Comparison of ENCODE assay signal across 18 mouse cellular contexts in the genomic region with DNA sequence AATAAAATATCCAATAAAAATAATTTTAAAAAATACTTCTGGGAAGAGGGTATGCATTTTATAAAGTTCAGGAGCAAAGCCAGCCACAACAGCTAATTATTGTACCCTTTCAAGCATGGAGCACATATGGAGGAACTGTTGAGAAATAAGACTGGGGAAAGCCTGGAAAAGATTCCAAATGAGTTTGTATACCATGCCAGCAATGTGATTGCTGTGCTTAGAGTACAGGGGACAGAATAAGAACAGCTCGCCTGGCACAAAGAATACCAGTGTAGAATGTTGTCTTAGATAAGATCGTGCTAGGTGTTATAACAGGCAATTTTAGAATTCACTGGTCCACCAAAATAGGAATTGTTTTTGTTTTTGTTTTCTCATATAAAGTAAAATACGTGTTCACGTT.
"Had no signal": no experiment of that assay in that cellular context is flagged by ENCODE, and none has a peak within 500 bp of the region (broad histone marks: within the 10 kb centered on the region; RNA-seq: fewer than 3 reads in every experiment).

No protein-coding gene starts in this region.

- H3K9me3 ChIP-seq: midbrain, embryonic 10.5 days; midbrain, embryonic 12.5 days; neural tube, embryonic 13.5 days; neural tube, embryonic 15.5 days had no signal

- H3K27me3 ChIP-seq: midbrain, embryonic 12.5 days; neural tube, embryonic 13.5 days; neural tube, embryonic 15.5 days had no signal

- H3K36me3 ChIP-seq: midbrain, embryonic 10.5 days; midbrain, embryonic 12.5 days; neural tube, embryonic 13.5 days; neural tube, embryonic 15.5 days had no signal

- H3K27ac ChIP-seq: midbrain, embryonic 10.5 days; midbrain, embryonic 12.5 days; neural tube, embryonic 13.5 days; neural tube, embryonic 15.5 days had no signal

- ATAC-seq: midbrain, embryonic 16.5 days had no signal

- H3K4me2 ChIP-seq: lung, embryonic 14.5 days; midbrain, embryonic 12.5 days; neural tube, embryonic 13.5 days; neural tube, embryonic 15.5 days had no signal

- H3K4me3 ChIP-seq: midbrain, embryonic 10.5 days; midbrain, embryonic 12.5 days; myocyte; neural tube, embryonic 13.5 days; neural tube, embryonic 15.5 days had no signal

- H3K9ac ChIP-seq: lung, embryonic 14.5 days; midbrain, embryonic 12.5 days; neural tube, embryonic 13.5 days; neural tube, embryonic 15.5 days had no signal

- DNase-seq: lung, embryonic 14.5 days; lung, postnatal 10 days; lung, postnatal 4 days; midbrain, embryonic 14.5 days; retina, postnatal 1 day; right cerebral cortex, adult 18-20 months; right cerebral cortex, postnatal 25 days; right cerebral cortex, postnatal 4 days; spleen, adult 18-20 months; thymus, adult 18-20 months; thymus, postnatal 14 days; thymus, postnatal 36 days had no signal
